16 mouse cellular contexts compared by ENCODE assay signal in genomic region chr3:136610556-136610924, GRCm38 (mm10). TPM values are rescaled to one million over a fixed set of nuclear protein-coding genes. Genes with fewer than 3 reads are reported as not detected.
DNase-seq lines count a peak whose midpoint lies in the region; ATAC-seq and TF ChIP-seq lines count a peak whose summit lies in the region.
"Had no signal": no experiment of that assay in that cellular context is flagged by ENCODE, and none has a peak within 500 bp of the region (broad histone marks: within the 10 kb centered on the region; RNA-seq: fewer than 3 reads in every experiment).

No protein-coding gene starts in this region.

- no peak overlapping the region for H3K4me3 ChIP-seq in kidney, adult 2 months (ENCODE audit: insufficient read depth, low read depth, low read length)
- H3K4me3 ChIP-seq in neural tube, embryonic 12.5 days: no peak overlapping the region
- no peak overlapping the region for H3K4me3 ChIP-seq in limb, embryonic 10.5 days
- H3K4me3 ChIP-seq in layer of hippocampus, adult 2 months: no peak overlapping the region
- H3K4me3 ChIP-seq in midbrain, embryonic 15.5 days: no peak overlapping the region
- H3K4me3 ChIP-seq in liver, embryonic 12.5 days: no peak overlapping the region
- H3K4me3 ChIP-seq: embryonic facial prominence, embryonic 13.5 days; heart, embryonic 12.5 days; hindbrain, embryonic 15.5 days had no signal

- 38% methylated on average over 5 of the region's 5 CpGs for WGBS in kidney, adult 2 months
- 38% methylated on average over 5 of the region's 5 CpGs for WGBS in neural tube, embryonic 12.5 days
- 51% methylated on average over 5 of the region's 5 CpGs for WGBS in limb, embryonic 10.5 days
- 84% methylated on average over 5 of the region's 5 CpGs for WGBS in midbrain, embryonic 15.5 days
- 64% methylated on average over 5 of the region's 5 CpGs for WGBS in liver, embryonic 12.5 days (ENCODE audit: insufficient replicate concordance)

- no peak for DNase-seq in kidney, adult 2 months
- DNase-seq in kidney, postnatal 14 days: no peak
- no peak for DNase-seq in neural tube, embryonic 10.5 days (ENCODE audit: extremely low spot score, low spot score)
- no peak for DNase-seq in limb, embryonic 10.5 days (ENCODE audit: low spot score)
- DNase-seq in layer of hippocampus, adult 2 months (ENCODE audit: low spot score in 2 of 2): no peak
- DNase-seq: cerebellum, adult 11-12 months had no signal

- no peak overlapping the region for H3K9ac ChIP-seq in neural tube, embryonic 12.5 days
- H3K9ac ChIP-seq in midbrain, embryonic 15.5 days: no peak overlapping the region
- no peak overlapping the region for H3K9ac ChIP-seq in liver, embryonic 12.5 days
- H3K9ac ChIP-seq: embryonic facial prominence, embryonic 13.5 days; forebrain, postnatal 0 days; heart, embryonic 12.5 days; hindbrain, embryonic 15.5 days; liver, embryonic 14.5 days had no signal

- peaks cover 2% of the 10 kb centered on the region; the same call in 1 of the 2 replicates for H3K4me1 ChIP-seq in kidney, adult 2 months (ENCODE audit: control insufficient read depth, insufficient read depth, low read length)
- H3K4me1 ChIP-seq in neural tube, embryonic 12.5 days: peaks cover 12% of the 10 kb centered on the region
- peaks cover 17% of the 10 kb centered on the region for H3K4me1 ChIP-seq in limb, embryonic 10.5 days
- H3K4me1 ChIP-seq in midbrain, embryonic 15.5 days: no peaks in the 10 kb centered on the region
- no peaks in the 10 kb centered on the region for H3K4me1 ChIP-seq in liver, embryonic 12.5 days
- H3K4me1 ChIP-seq: hindbrain, embryonic 15.5 days had no signal

- TF ChIP-seq POLR2A in kidney, adult 2 months (IDR thresholded peaks at IDR 0.05; ENCODE audit: low read depth, low read length): no peak

- peak overlapping the region; percentile 28 for H3K4me2 ChIP-seq in neural tube, embryonic 12.5 days (replicated peaks)
- H3K4me2 ChIP-seq in midbrain, embryonic 15.5 days: no peak overlapping the region
- H3K4me2 ChIP-seq in liver, embryonic 12.5 days: no peak overlapping the region
- H3K4me2 ChIP-seq: embryonic facial prominence, embryonic 13.5 days; heart, embryonic 12.5 days; hindbrain, embryonic 15.5 days; midbrain, embryonic 11.5 days had no signal

- ATAC-seq in neural tube, embryonic 12.5 days (ENCODE audit: low FRiP score, low read depth): no peak
- no peak for ATAC-seq in midbrain, embryonic 15.5 days (replicated peaks)
- ATAC-seq in liver, embryonic 12.5 days: no peak
- ATAC-seq: forebrain, postnatal 0 days had no signal

- no peaks in the 10 kb centered on the region for H3K27me3 ChIP-seq in kidney, adult 2 months (replicated peaks; ENCODE audit: control insufficient read depth, insufficient read depth, low read length)
- no peaks in the 10 kb centered on the region for H3K27me3 ChIP-seq in neural tube, embryonic 12.5 days (replicated peaks)
- H3K27me3 ChIP-seq in limb, embryonic 10.5 days (ENCODE audit: low read depth, poor library complexity, severe bottlenecking): no peaks in the 10 kb centered on the region
- no peaks in the 10 kb centered on the region for H3K27me3 ChIP-seq in midbrain, embryonic 15.5 days (replicated peaks)
- no peaks in the 10 kb centered on the region for H3K27me3 ChIP-seq in liver, embryonic 12.5 days (replicated peaks)
- H3K27me3 ChIP-seq: CH12.LX; embryonic facial prominence, embryonic 13.5 days; heart, embryonic 12.5 days; hindbrain, embryonic 15.5 days had no signal

- H3K36me3 ChIP-seq in kidney, adult 2 months (ENCODE audit: control insufficient read depth, insufficient read depth, low read length): no peaks in the 10 kb centered on the region
- no peaks in the 10 kb centered on the region for H3K36me3 ChIP-seq in neural tube, embryonic 12.5 days
- H3K36me3 ChIP-seq in limb, embryonic 10.5 days: no peaks in the 10 kb centered on the region
- no peaks in the 10 kb centered on the region for H3K36me3 ChIP-seq in midbrain, embryonic 15.5 days (replicated peaks)
- no peaks in the 10 kb centered on the region for H3K36me3 ChIP-seq in liver, embryonic 12.5 days
- H3K36me3 ChIP-seq: embryonic facial prominence, embryonic 13.5 days; heart, embryonic 12.5 days; hindbrain, embryonic 15.5 days had no signal

- TF ChIP-seq CTCF in kidney, adult 2 months (conservative IDR thresholded peaks at IDR 0.05; ENCODE audit: insufficient read depth, insufficient read length, low read depth, low read length): no peak
- TF ChIP-seq CTCF in layer of hippocampus, adult 2 months (conservative IDR thresholded peaks at IDR 0.05): no peak

- peak overlapping the region; percentile 76 for H3K27ac ChIP-seq in kidney, adult 2 months (ENCODE audit: insufficient read depth, low read depth, low read length)
- H3K27ac ChIP-seq in neural tube, embryonic 12.5 days: no peak overlapping the region
- H3K27ac ChIP-seq in limb, embryonic 10.5 days: peak overlapping the region; percentile 75; the same call in 1 of the 2 replicates
- no peak overlapping the region; the same call in 1 of the 2 replicates for H3K27ac ChIP-seq in layer of hippocampus, adult 2 months
- no peak overlapping the region for H3K27ac ChIP-seq in midbrain, embryonic 15.5 days
- no peak overlapping the region for H3K27ac ChIP-seq in liver, embryonic 12.5 days
- H3K27ac ChIP-seq: embryonic facial prominence, embryonic 13.5 days; hindbrain, embryonic 15.5 days; liver, embryonic 14.5 days had no signal

- no peaks in the 10 kb centered on the region for H3K9me3 ChIP-seq in neural tube, embryonic 12.5 days
- no peaks in the 10 kb centered on the region for H3K9me3 ChIP-seq in limb, embryonic 10.5 days (replicated peaks)
- no peaks in the 10 kb centered on the region for H3K9me3 ChIP-seq in midbrain, embryonic 15.5 days
- no peaks in the 10 kb centered on the region for H3K9me3 ChIP-seq in liver, embryonic 12.5 days (replicated peaks)
- H3K9me3 ChIP-seq: embryonic facial prominence, embryonic 13.5 days; heart, embryonic 12.5 days; hindbrain, embryonic 15.5 days had no signal

RNA-seq across cellular contexts. Expression of gene Ppp3ca, which starts 59.4 kb away (rescaled TPM):
- polyA plus RNA-seq in kidney, adult 2 months (2012; rRNA removed): 12.0 and 14.0 TPM in 2 replicates
- polyA plus RNA-seq in neural tube, embryonic 12.5 days (2016; fragmentation: Nextera tagmentation; extraction: Ambion mirVana): 155 and 164 TPM in 2 replicates
- 34.3 and 47.4 TPM in 2 replicates for polyA plus RNA-seq in limb, embryonic 10.5 days (2016; fragmentation: Nextera tagmentation; extraction: Ambion mirVana)
- 1,000 to 10,000 TPM; 1,343 to 1,371 TPM for total RNA-seq in layer of hippocampus, adult 2 months (2021)
- polyA plus RNA-seq in midbrain, embryonic 15.5 days (2015; fragmentation: Nextera tagmentation; extraction: Ambion mirVana): 145 and 148 TPM in 2 replicates
- polyA plus RNA-seq in liver, embryonic 12.5 days (2016; fragmentation: Nextera tagmentation; extraction: Ambion mirVana): 25.3 and 27.8 TPM in 2 replicates

Comparison
In these comparisons a context has a peak if more than half of its experiments do, and no peak if none do; other contexts are left out.
1. H3K27ac ChIP-seq: peak in kidney, adult 2 months (single experiment) and limb, embryonic 10.5 days (single experiment); none in neural tube, embryonic 12.5 days (single experiment), layer of hippocampus, adult 2 months (single experiment), midbrain, embryonic 15.5 days (single experiment) and liver, embryonic 12.5 days (single experiment).